Mouse (Mus musculus) cerebellum, postnatal 10 days (tissue): ENCODE results near the gene Gm49711.

Experiments
- DNase-seq, 2 experiments: peaks; one replicate each; pipeline ENCODE4 v3.0.0; 2021; ENCODE audit warnings: mixed read lengths in 2 of 2

Gm49711 gene

DNA sequence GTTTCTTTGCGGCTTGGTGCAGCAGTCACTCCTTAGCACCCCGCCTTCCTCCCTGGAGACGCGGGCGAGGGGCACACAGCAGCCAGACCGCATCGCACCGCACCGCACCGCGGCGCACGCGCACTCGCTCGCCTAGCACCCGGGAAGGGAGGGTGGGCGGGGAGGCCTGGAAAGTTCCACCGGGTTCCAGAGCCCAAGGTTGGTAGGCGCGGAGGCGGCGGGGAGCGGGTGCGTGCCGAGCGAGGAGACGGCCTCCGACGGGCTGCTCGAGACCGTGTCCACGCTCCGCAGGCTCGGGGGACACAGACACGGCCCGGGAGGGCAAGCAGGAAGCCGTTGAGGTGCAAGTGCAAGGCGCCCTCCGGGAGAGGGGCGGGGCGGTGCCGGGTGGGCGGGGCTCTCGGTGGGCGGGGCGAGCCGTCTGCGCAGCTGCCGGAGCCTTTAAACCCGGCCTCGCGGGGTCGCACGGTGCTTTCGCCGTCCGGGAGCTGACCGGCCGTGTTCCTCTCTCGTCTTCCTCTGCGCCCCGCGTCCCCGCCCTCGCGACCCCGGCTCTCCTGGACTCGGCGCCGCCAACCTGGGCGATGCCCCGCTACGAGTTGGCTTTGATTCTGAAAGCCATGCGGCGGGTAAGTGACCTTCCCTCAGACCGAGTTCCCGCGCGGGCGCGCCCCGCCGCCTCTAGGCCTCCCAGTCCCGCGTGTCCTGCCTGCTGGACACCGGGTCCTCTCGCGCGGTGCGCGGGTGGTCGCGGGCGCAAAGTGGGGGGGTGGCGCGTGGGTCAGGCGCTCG lies at the start of gene Gm49711, which contains the start of the genes Mrps6 and Slc5a3:
Gene Gm49711 (plus strand): TSS at position 465 of the 792 bp plus-strand sequence.
Gene Mrps6 (plus strand): TSS at position 419 of the 792 bp plus-strand sequence.
Gene Slc5a3 (plus strand): TSS at position 471 of the 792 bp plus-strand sequence.
- peak; percentile 95 to 96 for DNase-seq

GRCm38 (mm10) chr16:92009586-92009985 lies 48.5 kb upstream of the Gm49711 start:
- no peak for DNase-seq

DNA sequence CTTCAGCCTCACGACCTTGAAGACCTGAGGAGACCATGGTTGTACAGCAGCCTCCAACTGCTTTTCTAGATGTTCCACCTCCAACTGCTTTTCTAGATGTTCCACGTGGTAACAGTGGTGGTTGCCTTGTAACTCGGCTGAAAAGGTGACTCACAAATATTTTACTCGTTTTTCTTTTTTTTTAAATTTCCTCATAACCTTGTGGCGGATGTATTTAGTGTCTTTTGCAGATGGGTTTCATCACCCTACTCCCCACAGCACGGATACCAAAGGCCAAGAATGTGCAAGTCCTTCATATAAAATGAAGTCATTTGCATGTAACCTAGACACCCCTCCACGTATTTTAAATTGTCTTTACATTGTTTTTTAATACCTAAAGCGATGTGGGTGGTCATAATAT lies 41.3 kb upstream of the Gm49711 start:
- no peak for DNase-seq

DNA sequence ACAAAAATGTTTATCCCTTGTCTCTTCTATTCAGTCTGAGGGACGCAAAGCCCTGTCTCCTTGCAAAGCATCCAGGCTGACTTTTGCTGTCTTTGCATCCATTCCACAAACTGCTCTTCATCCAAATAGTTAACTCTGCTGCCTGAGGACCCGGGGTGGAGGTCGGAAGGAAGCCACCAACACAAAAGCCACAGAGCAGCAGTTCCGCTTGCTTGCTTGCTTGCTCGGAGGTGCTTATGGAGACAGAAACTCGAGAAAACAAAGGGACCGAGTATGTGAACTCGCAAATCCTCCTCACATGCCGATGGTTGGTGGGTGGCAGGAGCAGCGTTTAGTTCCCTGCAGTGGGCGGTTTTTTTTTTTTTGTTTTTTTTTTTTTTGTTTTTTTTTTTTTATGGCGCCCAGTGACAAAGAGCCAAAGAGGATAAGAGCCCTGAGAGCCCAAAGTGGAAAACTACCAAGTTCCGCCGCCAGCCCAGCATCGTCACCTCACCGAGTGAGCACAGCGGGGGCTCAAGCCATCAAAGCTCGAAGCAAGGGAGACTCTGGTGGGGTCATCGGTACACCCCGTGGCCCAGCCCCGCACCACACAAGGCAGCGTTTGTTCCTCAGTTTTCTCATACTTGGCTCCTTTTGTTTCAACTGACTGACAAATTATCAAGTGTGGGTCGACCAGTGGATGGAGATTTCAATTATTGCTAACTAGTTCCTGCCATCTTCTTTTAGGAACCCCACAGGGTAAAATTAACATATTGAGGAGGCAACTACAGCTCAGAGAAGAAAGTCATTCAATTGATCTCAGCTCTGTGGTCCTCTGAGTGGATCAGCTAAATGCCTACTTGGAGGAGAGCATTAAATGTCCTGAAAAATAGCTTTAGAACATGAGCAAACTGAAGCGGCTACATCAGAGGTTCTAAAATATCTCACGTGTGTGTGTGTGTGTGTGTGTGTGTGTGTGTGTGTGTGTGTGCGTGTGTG lies 38.7 kb upstream of the Gm49711 start:
- DNase-seq: peak; percentile 52 to 53

- DNase-seq: no peak
These were observed 36.3 kb upstream of the Gm49711 start for GRCm38 (mm10) chr16:92021656-92022400.

DNA sequence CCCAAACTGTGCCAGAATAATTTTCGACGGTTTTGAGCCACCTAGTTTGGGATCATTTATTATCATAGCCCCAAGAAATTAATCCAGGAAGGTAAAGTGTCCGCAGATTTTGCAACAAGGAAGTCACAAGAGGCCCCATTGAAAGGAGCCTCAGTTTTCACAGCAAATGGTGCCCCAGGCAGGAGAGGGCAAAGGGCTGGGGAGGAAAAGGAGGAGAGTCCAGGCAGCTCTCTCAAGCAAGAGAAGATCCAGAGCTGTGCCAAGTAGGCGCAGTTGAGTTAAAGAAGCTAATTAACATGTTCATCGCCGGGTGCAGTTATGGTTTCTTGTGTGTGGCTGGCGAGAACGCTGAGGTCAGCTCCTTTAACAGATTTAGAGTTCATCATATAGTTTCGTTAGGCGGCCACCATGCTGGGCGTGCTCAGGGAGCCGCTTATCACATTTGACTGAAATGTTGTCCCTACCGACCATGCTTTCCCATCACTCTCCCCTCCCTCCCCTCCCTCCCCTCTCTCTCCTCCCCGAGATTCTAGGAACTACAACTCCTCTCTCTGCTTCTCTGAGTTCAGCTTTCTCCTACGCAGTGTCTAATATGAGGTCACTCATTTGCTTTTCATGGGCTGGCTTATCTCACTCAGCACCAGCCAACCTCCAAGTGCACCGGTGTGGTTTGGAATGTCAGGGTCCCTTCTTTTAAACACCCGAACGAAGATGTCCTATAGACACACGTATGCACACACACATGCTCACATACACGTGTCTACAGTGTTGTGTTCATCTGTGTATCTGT lies 35.4 kb upstream of the Gm49711 start:
- no peak for DNase-seq

- no peak for DNase-seq
These were observed 24.8 kb upstream of the Gm49711 start for GRCm38 (mm10) chr16:92033286-92033685.

DNA sequence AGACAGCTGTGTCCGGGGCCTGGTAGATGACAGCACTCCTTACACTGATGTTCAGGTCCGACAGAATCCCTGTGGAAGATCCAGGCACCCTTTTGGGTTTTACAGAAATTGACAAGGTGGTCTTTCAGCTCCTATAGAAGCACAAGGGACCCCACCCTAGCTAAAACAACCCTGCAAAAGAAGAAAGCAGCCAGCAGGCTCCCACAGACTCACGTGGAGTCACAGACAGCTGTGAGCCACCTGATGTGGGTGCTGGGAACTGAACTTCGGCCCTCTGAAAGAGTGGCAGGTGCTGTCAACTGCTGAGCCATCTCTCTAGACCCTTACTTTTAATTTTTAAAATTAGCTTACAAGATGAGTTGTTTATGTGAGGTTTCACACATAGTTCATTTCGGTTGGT lies 23.4 kb upstream of the Gm49711 start:
- DNase-seq: no peak

DNA sequence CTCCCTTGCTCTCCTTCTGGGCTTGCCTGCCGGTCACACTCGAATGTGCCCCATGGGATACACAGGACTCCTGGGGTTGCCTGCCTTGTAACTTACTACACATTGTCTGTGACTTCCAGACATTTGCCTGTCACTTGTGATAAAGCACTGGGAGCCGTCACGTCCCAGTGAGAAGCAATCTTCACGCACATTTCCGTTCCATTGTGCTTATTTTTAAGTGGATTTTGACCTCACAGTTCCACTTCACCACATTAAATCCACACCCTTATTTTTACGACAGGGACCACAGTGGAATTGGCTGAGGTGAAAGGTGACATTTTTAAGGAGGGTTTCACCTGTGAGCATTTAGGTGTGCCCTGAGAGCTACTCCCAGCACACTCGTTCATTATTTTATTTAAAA lies 21.4 kb upstream of the Gm49711 start:
- DNase-seq: no peak

DNA sequence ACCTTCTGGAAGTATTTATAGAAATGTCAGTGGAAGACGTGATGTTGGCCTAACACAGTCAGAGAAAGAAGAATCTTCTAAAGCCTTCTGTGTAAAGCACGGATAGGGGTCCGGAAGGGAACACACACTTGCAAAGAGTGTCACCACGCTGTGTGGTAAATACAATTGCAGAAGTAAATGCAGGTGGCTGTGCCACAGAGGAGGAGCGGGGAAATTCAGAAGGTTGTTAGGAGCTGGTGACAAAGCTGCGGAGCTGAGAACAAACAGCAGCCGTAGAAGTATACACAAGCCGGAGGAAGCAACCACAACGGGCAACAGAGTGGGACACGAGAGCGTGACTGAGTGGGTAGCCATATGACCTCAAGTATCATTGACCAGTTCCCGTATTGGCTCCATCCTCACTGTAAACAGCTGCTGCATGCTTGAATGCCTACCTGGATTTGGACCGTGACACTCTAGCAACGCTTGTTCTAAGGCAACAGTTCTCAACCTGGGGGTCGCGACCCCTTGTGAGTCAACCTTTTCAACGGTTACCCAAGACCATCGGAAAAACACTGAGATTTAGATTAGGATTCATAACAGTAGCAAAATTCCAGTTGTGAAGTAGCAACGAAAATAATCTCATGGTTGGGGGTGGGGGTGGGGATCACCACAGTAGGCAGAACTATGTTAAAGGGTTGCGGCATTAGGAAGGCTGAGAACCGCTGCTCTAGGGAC lies 20.1 kb upstream of the Gm49711 start:
- DNase-seq: no peak

- no peak for DNase-seq
These were observed 18.7 kb upstream of the Gm49711 start for GRCm38 (mm10) chr16:92039421-92039820.

DNA sequence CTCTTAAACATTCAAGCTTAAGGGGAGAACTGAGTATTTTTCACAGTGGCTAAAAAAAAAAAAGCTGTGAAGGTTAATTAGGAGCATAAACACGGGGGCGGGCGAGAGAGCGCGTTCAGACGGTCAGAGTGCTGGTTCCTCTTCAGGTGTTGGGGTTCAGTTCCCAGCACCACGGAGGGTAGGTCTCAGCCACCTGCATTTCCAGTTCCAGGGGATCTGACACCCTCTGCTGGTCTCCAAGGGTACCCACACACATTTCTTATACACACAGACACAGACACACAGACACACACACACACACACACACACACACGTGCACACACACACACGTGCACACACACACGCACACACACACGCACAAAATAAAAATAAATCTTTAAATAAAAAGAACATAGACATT lies 18.1 kb upstream of the Gm49711 start:
- no peak for DNase-seq

DNA sequence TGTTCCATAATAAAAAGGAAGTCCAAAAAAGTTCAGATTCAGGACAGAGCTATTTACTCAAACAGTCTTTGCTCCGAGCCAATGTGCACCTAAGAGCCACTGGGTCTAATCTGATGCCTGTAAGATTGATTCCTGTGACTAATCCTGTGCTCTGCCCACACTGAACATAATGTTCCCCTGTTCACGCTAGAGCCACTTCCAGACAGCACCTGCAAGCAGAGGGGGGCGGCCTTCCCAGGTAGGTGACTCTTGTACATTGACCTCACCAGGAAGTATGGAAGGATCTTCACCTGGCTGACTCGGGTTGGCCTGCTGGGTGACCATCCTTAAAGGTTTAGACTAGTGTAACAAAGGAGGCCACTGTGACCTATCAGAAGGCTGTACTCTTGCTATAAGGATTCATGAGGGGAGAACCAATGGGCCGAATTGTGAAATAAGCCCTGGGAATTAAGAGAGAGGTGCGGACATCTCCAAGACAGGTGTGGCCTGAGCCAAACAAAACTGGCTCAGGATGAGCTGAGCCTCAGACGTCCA lies 6.3 kb upstream of the Gm49711 start:
- no peak for DNase-seq

- DNase-seq: no peak
These were observed 5.5 kb upstream of the Gm49711 start for GRCm38 (mm10) chr16:92052569-92052968.

GRCm38 (mm10) chr16:92056711-92057110 lies 1.4 kb upstream of the Gm49711 start:
- DNase-seq: no peak

DNA sequence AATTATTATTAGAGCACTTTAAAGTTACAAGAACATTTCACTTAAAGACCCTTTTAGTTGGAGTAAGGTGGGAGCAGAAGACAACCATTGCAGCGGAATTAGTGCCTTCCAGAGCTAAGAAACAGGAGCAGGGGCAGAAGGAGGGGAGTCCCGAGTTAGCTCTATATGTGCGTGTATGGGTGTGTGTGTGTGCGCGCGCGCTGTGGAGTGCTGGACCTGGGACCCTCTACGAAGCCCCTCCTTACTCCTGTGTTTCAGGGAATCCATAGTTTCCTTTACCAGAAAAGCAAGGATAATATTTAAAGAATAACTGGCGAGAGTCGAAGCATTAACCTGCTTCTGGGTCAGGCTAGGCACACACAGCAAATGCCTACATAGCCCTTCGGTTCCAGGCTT lies 662 bp upstream of the Gm49711 start:
- no peak for DNase-seq

DNA sequence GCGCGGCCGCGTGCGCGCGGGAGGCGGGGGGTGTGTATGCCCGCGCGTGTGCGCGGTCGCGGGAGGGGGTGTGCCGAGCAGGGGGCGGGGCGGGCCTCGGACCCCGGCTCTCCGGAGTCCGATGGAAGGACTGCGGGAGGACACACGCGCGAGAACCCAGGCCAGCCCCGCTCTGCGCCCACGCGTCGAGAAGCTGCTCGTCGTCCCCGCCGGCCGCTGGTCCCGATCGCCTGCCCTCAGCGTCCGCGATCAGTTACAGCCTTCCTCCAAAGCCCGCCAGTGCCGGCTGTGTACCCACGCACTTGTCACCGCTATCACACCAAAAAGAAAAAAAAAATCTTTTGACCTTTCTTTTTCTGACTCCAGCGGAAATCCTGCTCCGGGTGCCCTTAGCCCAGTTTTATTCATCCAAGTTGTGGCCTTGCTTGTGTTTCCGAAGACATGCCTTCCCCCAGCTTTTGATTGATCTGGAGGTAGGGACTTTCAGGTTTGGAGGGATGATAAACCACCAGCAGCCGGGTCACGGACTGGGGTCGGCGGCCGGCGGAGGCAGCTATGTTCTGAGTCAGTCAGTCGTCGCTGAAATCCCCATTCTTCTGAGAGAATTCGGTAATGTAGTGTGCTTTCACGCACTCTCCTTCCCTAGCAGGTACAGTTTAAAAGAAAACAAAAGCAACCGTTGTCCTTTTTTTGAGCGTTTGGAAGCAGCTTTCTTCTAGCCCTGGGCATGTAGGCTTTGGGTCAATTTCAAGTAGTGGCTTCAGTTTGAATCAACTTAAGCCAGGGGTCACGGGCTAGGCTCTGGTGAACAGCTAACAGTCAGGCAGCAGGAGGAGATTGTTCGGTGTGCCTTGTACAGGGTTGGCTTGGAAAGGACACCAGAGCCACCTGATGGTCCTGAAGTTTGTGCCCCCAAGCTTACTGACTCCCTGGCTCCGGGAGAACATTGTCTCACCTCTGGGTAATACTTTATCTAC lies 816 bp downstream of the Gm49711 start:
- peak; percentile 15 to 23 for DNase-seq

- DNase-seq: no peak
These were observed 2.1 kb downstream of the Gm49711 start for GRCm38 (mm10) chr16:92060213-92060612.

GRCm38 (mm10) chr16:92061586-92061985 lies 3.5 kb downstream of the Gm49711 start:
- no peak for DNase-seq

- DNase-seq: no peak
These were observed 4.7 kb downstream of the Gm49711 start for GRCm38 (mm10) chr16:92062832-92063231.
